Mouse (Mus musculus) C2C12 (cell line): Measurements from ENCODE around the gene Cntnap2.

Source experiments
- CEBPB ChIP-seq: IDR thresholded peaks from one replicate; pipeline ENCODE4 v1.6.1; 2011; ENCODE audit warnings: low read depth, mild to moderate bottlenecking, control low read depth, moderate library complexity
- CTCF ChIP-seq: IDR thresholded peaks from one replicate; pipeline ENCODE4 v1.5.1; 2011; ENCODE audit not compliant: control insufficient read depth, insufficient read depth, insufficient read length
- MAX ChIP-seq: IDR thresholded peaks from one replicate; pipeline ENCODE4 v1.6.1; 2011; ENCODE audit warnings: mild to moderate bottlenecking, control low read depth
- MYOD1 ChIP-seq: IDR thresholded peaks from one replicate; pipeline ENCODE4 v1.6.1; 2011; ENCODE audit warnings: low read depth; ENCODE audit not compliant: control insufficient read depth, insufficient read length
- USF1 ChIP-seq: IDR thresholded peaks from one replicate; pipeline ENCODE4 v1.6.1; 2011; ENCODE audit warnings: low read depth, mild to moderate bottlenecking, control low read depth, moderate library complexity

GRCm38 (mm10) chr6:47239376-47239921 lies 2180.3 kb downstream of the Cntnap2 start:
- TF ChIP-seq CTCF, result no peak
- no peak for TF ChIP-seq CEBPB
- TF ChIP-seq MAX, result no peak
- no peak for TF ChIP-seq MYOD1
- no peak for TF ChIP-seq USF1
